Mouse (Mus musculus): ENCODE results near the gene Cep290. TPM values are rescaled to one million over a fixed set of nuclear protein-coding genes. Genes with fewer than 3 reads are reported as not detected.

The Cep290 gene
- polyA plus RNA-seq, 1 experiment from 2014 or later, result 9.3 TPM

DNA sequence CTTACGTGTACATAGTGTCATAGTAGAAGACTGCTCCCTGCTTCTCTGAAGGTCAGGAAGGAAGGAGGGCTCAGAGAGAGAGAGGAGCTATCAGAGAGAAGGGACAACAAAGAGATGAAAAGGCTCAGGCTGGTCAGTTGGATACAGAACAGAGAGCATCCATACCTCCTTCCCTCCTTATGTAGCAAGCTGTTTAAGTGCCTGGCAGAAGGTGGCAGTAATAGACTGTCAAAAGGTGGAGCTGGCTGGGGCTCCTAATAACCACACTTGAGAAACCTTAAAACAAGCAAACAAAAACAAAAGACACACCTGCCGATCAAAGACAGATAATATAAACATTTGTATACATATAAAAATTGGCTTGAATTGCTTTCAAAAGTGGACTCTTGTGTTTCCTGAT lies 116.9 kb downstream of the Cep290 start:
- 70% methylated on average over 2 of the region's 2 CpGs for WGBS

DNA sequence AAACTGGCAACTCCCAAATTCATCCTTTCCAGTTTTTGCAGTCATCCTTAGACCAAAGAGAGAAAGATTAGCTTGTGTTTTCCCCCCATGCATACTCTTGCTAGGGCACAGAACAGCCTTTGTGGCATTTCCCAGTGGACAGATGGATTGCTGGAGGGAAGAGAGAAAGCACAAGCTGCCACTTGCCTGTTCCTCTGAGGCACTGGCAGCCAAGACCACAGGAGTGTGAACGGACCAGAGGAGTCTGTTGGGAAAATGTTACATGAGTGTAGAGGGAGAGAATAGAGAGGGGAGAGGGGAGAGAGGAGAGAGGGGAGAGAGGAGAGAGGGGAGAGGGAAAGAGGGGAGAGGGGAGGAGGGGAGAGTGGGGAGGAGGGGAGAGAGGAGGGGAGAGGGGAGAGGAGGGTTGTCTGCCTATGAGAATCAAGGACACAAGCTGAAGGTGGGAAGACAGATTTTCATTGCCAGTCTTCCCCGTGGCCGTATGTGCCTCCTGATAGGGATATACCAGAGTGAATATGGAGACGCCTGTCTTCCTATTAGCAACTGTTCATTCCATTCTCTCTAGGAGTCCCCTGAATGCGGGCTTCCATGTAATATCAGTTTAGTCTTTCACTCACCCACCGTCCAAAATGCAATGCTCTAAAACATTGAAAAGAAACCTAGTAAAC lies 130.0 kb downstream of the Cep290 start:
- Histone ChIP-seq H3K4me1 (no peaks in the 10 kb centered on the region), H3K4me2 (no peak overlapping the region), H3K4me3 (replicated peaks) (no peak overlapping the region), H3K27me3 (no peaks in the 10 kb centered on the region), H3K9ac (no peak overlapping the region), H3K9me3 (no peaks in the 10 kb centered on the region), H3K27ac (no peak overlapping the region), H3K36me3 (replicated peaks) (no peaks in the 10 kb centered on the region)
- peak; percentile 49; the same call in 1 of the 2 replicates for ATAC-seq (ENCODE audit: low FRiP score)
- WGBS, result 80% methylated on average over 6 of the region's 6 CpGs

More for the DNA sequence above, 116.9 kb downstream of the Cep290 start:
- H3K36me3 ChIP-seq (replicated peaks), result no peaks in the 10 kb centered on the region
- H3K27ac ChIP-seq, result no peak overlapping the region
- no peaks in the 10 kb centered on the region for H3K27me3 ChIP-seq
- no peak overlapping the region for H3K4me3 ChIP-seq (replicated peaks)
- no peaks in the 10 kb centered on the region for H3K9me3 ChIP-seq
- no peak for ATAC-seq (ENCODE audit: low FRiP score)
- no peak overlapping the region for H3K9ac ChIP-seq
- no peaks in the 10 kb centered on the region for H3K4me1 ChIP-seq
- no peak overlapping the region for H3K4me2 ChIP-seq

GRCm38 (mm10) chr10:100619474-100619873 lies 132.1 kb downstream of the Cep290 start:
- no peak for ATAC-seq (ENCODE audit: low FRiP score)
- no peaks in the 10 kb centered on the region for H3K9me3 ChIP-seq
- no peak overlapping the region for H3K9ac ChIP-seq
- no peaks in the 10 kb centered on the region for H3K4me1 ChIP-seq
- no peak overlapping the region for H3K4me2 ChIP-seq
- no peak overlapping the region for H3K4me3 ChIP-seq (replicated peaks)
- 90% methylated on average over 7 of the region's 7 CpGs for WGBS
- no peak overlapping the region for H3K27ac ChIP-seq
- no peaks in the 10 kb centered on the region for H3K36me3 ChIP-seq (replicated peaks)
- H3K27me3 ChIP-seq, result no peaks in the 10 kb centered on the region

DNA sequence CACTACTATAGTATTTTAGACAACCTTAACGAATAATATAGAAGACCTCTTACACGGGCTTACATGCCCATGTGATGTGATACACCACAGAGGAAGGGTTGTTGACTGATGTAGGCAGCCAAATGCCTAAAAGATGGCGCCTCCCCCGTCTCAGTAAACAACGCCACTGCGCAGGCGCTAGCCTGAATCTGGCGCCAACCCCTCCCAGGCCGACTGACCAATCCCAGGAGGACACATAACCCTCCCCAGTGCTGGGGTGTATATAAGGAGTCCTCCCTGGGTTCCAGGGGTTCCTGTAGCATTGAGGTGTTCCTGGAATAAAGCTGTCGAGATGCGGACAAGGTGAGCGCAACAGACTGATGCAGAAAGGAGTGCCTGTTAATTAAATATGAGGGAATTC lies 132.7 kb downstream of the Cep290 start:
- 92% methylated on average over 12 of the region's 12 CpGs for WGBS
- H3K4me1 ChIP-seq, result no peaks in the 10 kb centered on the region
- no peak for ATAC-seq (ENCODE audit: low FRiP score)
- H3K4me3 ChIP-seq (replicated peaks), result no peak overlapping the region
- H3K27me3 ChIP-seq, result no peaks in the 10 kb centered on the region
- H3K9me3 ChIP-seq, result no peaks in the 10 kb centered on the region
- H3K36me3 ChIP-seq (replicated peaks), result no peaks in the 10 kb centered on the region
- no peak overlapping the region for H3K27ac ChIP-seq
- H3K4me2 ChIP-seq, result no peak overlapping the region
- H3K9ac ChIP-seq, result no peak overlapping the region

DNA sequence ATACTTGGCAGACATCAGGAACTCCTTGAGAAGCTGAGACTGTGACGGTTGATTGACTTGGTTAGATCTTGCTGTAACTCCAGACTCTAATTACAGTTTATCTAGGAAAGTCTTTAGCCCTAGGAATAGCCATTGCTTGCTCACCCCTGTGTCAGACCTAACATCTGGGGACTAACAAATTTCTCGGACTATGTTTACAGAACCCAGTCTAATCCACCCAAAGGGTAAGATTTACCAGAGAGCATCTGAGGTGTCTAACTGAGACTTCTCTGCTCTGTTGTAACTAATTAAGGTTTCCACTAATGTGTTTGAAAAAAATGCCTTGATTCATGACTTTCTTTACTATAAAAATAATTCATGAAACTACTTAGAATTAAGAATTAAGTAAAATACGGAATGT lies 135.1 kb downstream of the Cep290 start:
- H3K4me2 ChIP-seq, result no peak overlapping the region
- no peak for ATAC-seq (ENCODE audit: low FRiP score)
- H3K36me3 ChIP-seq (replicated peaks), result no peaks in the 10 kb centered on the region
- H3K27me3 ChIP-seq, result no peaks in the 10 kb centered on the region
- no peaks in the 10 kb centered on the region for H3K4me1 ChIP-seq
- no peak overlapping the region for H3K27ac ChIP-seq
- no peak overlapping the region for H3K9ac ChIP-seq
- H3K4me3 ChIP-seq (replicated peaks), result no peak overlapping the region
- H3K9me3 ChIP-seq, result no peaks in the 10 kb centered on the region
- 81% methylated on average over 3 of the region's 3 CpGs for WGBS

Other genes with a start within 250 kb of the Cep290 start
- not detected in 2 replicates for gene Gm4301, start 151.9 kb upstream of the Cep290 start, polyA plus RNA-seq (2016; fragmentation: Nextera tagmentation; extraction: Ambion mirVana)
- not detected in 2 replicates for gene Gm4302, start 146.7 kb upstream of the Cep290 start, polyA plus RNA-seq (2016; fragmentation: Nextera tagmentation; extraction: Ambion mirVana)
- gene Gm4303, start 141.6 kb upstream of the Cep290 start, polyA plus RNA-seq (2016; fragmentation: Nextera tagmentation; extraction: Ambion mirVana), result not detected in 2 replicates
- gene Gm4305, start 136.5 kb upstream of the Cep290 start, polyA plus RNA-seq (2016; fragmentation: Nextera tagmentation; extraction: Ambion mirVana), result not detected in 2 replicates
- gene Gm4307, start 126.2 kb upstream of the Cep290 start, polyA plus RNA-seq (2016; fragmentation: Nextera tagmentation; extraction: Ambion mirVana), result not detected in 2 replicates
- not detected in 2 replicates for gene Gm4312, start 105.0 kb upstream of the Cep290 start, polyA plus RNA-seq (2016; fragmentation: Nextera tagmentation; extraction: Ambion mirVana)
- 20.0 and 20.5 TPM in 2 replicates for gene Tmtc3, start 208 bp upstream of the Cep290 start, polyA plus RNA-seq (2016; fragmentation: Nextera tagmentation; extraction: Ambion mirVana)
- gene 4930430F08Rik, start 102.9 kb downstream of the Cep290 start, polyA plus RNA-seq (2016; fragmentation: Nextera tagmentation; extraction: Ambion mirVana), result 11.4 and 11.9 TPM in 2 replicates
- gene 1700017N19Rik, start 102.9 kb downstream of the Cep290 start, polyA plus RNA-seq (2016; fragmentation: Nextera tagmentation; extraction: Ambion mirVana), result not detected in 2 replicates

Data from forebrain, embryonic 12.5 days (tissue).